Mouse (Mus musculus) kidney, postnatal 14 days (tissue): ENCODE measurements around the gene Gm11042.
A peak's percentile ranks its signal among the peaks of the same experiment; 100 is the strongest.

Experiments used
- DNase-seq: peaks from one replicate; pipeline ENCODE4 v3.0.0; 2022; ENCODE audit warnings: mixed read lengths

Gene Gm11042

GRCm38 (mm10) chr12:74284020-74284684, 32.0 kb downstream of the Gm11042 start:
- DNase-seq, result peak; percentile 79

GRCm38 (mm10) chr12:74282846-74283245, 33.3 kb downstream of the Gm11042 start:
- no peak for DNase-seq

DNA sequence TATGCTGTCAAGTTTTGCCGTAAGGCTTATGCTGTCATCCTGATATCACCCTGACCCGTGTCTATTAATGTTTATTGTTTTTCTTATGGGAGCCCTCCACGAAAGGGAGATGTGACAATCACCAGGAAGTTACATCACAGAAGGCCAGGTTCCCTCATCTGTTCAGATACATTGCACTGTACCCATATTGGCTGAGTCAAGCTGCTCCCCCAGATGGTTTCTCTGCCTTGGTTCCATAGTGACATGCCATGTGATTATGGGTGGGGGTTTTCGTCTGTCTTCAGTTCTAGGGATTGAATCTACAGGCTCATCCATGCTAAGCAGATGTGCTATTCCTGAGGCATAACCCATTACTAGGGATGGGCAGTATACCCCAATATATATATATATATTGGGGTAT, 34.8 kb downstream of the Gm11042 start:
- no peak for DNase-seq

- DNase-seq, result no peak
Observed at GRCm38 (mm10) chr12:74277265-74277664, 38.9 kb downstream of the Gm11042 start.

DNA sequence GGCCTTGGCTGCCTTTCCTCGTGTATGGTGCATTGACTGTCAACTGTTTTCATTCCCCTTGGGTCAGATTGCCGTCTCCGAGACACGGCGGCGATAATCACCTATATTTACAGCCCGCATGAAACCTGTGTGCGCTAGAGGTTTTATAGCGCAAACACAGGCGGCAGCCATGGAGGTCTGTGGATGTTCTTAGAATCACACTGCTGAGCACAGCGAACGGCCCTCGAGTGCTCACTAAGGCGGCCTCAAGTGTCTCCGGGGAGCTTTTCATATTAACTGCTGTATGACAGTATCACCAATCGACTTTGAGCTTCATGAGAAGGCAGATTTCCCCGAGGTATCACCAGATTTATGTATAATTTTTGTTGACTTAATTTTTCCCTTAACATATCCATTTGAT, 43.6 kb downstream of the Gm11042 start:
- no peak for DNase-seq

DNA sequence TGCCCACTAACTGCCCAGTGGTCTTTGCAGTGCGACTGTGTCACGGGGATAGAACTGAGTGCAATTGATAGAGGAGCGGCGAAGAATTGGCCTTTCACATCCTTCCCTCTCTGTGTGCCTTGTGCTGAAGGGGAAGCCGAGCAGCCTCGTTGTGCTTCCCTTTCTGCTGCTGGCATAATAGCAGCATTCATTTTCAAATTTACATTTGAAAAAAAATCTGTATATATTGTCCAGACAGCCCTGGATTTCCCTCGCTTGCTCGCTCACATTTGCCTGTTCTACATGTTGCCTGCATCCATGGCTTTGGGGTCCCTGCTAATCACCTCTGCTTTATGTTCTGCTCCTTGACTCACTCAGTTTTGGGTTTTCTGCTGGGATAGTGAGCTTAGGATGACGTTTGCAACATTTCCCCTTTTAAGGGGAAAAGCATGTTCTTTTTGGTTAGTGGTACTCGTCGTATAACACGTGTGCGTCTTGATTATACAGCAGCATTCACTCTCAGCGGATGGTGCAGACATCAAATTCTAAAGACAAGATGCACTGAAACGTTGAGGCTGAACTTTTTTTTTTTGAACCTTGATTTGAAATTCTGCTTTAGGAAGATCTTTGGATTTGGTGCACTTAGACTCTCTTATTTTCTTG, 47.4 kb downstream of the Gm11042 start:
- no peak for DNase-seq

DNA sequence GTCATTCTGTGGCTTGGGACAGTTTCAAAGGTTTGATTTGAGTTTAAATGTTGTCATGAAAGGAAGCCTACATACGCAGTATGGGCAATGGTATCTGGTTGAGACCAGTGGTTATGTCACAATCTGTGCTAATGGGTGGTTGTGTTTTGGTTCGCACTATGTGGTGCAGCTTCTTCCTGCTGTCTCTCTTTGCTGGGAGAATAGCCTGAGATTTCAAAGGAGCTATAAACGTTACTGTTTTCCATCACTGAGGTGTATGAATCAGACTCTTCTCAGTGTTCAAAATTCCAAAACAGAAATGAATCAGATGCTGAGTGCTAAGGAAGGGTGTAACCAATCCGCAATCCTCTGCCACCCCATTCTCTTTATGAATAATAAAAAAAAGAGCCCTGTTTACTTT, 49.1 kb downstream of the Gm11042 start:
- no peak for DNase-seq
